Mouse (Mus musculus) thymus, adult 2 months (tissue): Measurements from ENCODE around the gene Gm44805. TPM values are rescaled to one million over a fixed set of nuclear protein-coding genes. Genes with fewer than 3 reads are reported as not detected.
A peak's percentile ranks its signal among the peaks of the same experiment; 100 is the strongest.

Source experiments
- DNase-seq: peaks from one replicate; pipeline ENCODE4 v3.0.0; 2021
- H3K27ac ChIP-seq: fragments of 200-500 bp; 2 replicates; pipeline ENCODE4 v1.5.1; 2012; ENCODE audit warnings: low read length, control low read depth; ENCODE audit not compliant: control insufficient read depth, insufficient read depth
- H3K27me3 ChIP-seq: fragments of 200-500 bp; 2 replicates; pipeline ENCODE4 v1.6.1; 2012; ENCODE audit warnings: mild to moderate bottlenecking, low read length, moderate library complexity, mixed read lengths; ENCODE audit not compliant: control insufficient read depth, insufficient read depth
- H3K36me3 ChIP-seq: fragments of 200-500 bp; 2 replicates; pipeline ENCODE4 v1.6.1; 2012; ENCODE audit warnings: mild to moderate bottlenecking, low read length, moderate library complexity; ENCODE audit not compliant: control insufficient read depth, insufficient read depth
- H3K4me1 ChIP-seq: fragments of 200-500 bp; replicated peaks from 2 replicates; pipeline ENCODE4 v1.6.1; 2012; ENCODE audit warnings: low read length; ENCODE audit not compliant: control insufficient read depth, insufficient read depth
- H3K4me3 ChIP-seq: fragments of 200-500 bp; 2 replicates; pipeline ENCODE4 v1.5.1; 2012; ENCODE audit warnings: mild to moderate bottlenecking, low read length, control low read depth, moderate library complexity; ENCODE audit not compliant: control insufficient read depth, insufficient read depth
- CTCF ChIP-seq: fragments of 200-500 bp; IDR thresholded peaks from 2 replicates; pipeline ENCODE4 v1.5.1; 2012; ENCODE audit warnings: mild to moderate bottlenecking, control low read depth, low read length, moderate library complexity, borderline replicate concordance; ENCODE audit not compliant: control insufficient read depth, poor library complexity, insufficient read depth; ENCODE audit errors: extremely low read depth
- POLR2A ChIP-seq: fragments of 200-500 bp; IDR thresholded peaks from 2 replicates; pipeline ENCODE4 v1.6.1; 2012; ENCODE audit warnings: mild to moderate bottlenecking, low read length, control low read depth, moderate library complexity; ENCODE audit not compliant: control insufficient read depth, poor library complexity, insufficient read depth; ENCODE audit errors: extremely low read depth
- WGBS: fragments of 180-500 bp; shearing (Covaris S2); methylation state at CpG from one replicate; pipeline ENCODE4 v1.1.7; 2018; 5-methylcytosine and 5-hydroxymethylcytosine counted together
- polyA plus RNA-seq: library from polyadenylated mRNA; depleted of rRNA; stranded (reverse); fragments of >200 nt; gene quantifications from 2 replicates; pipeline ENCODE4 v1.2.3, GENCODE M21; 2012; rRNA removed

The Gm44805 gene
- polyA plus RNA-seq, 1 experiment: not detected

GRCm38 (mm10) chr7:19628536-19629360, 52.5 kb downstream of the Gm44805 start:
- peak; percentile 94 for DNase-seq
- peak overlapping the region; percentile 69 for H3K4me3 ChIP-seq
- H3K4me1 ChIP-seq: peaks cover 13% of the 10 kb centered on the region
- 1% methylated on average over 57 of the region's 57 CpGs for WGBS
- peaks cover 8% of the 10 kb centered on the region; the same call in 1 of the 2 replicates for H3K36me3 ChIP-seq
- TF ChIP-seq CTCF (no peak), POLR2A (0 out of 2 replicates have a peak, but pooled peaks have one; percentile 9)
- peak overlapping the region; percentile 53; the same call in 1 of the 2 replicates for H3K27ac ChIP-seq
- no peaks in the 10 kb centered on the region for H3K27me3 ChIP-seq

GRCm38 (mm10) chr7:19628192-19628535, 53.1 kb downstream of the Gm44805 start:
- Histone ChIP-seq H3K36me3 (peaks cover 3% of the 10 kb centered on the region; the same call in 1 of the 2 replicates), H3K27me3 (no peaks in the 10 kb centered on the region), H3K4me1 (peaks cover 13% of the 10 kb centered on the region), H3K27ac (peak overlapping the region; percentile 14; the same call in 1 of the 2 replicates), H3K4me3 (peak overlapping the region; percentile 69)
- 0 out of 2 replicates have a peak, but pooled peaks have one; percentile 29 for TF ChIP-seq POLR2A
- no peak for TF ChIP-seq CTCF
- 11% methylated on average over 17 of the region's 17 CpGs for WGBS
- no peak for DNase-seq

- no peak overlapping the region for H3K4me3 ChIP-seq
- H3K4me1 ChIP-seq: peaks cover 13% of the 10 kb centered on the region
- WGBS: 77% methylated on average over 3 of the region's 3 CpGs
- no peaks in the 10 kb centered on the region; the same call in 1 of the 2 replicates for H3K36me3 ChIP-seq
- DNase-seq: no peak
- no peak for TF ChIP-seq CTCF
- TF ChIP-seq POLR2A: no peak
- no peaks in the 10 kb centered on the region for H3K27me3 ChIP-seq
- H3K27ac ChIP-seq: 0 out of 2 replicates have a peak overlapping the region, but pooled peaks have one; percentile 36
Measured at GRCm38 (mm10) chr7:19627721-19628120, 53.5 kb downstream of the Gm44805 start.

- DNase-seq: no peak
- no peaks in the 10 kb centered on the region for H3K27me3 ChIP-seq
- no peak overlapping the region for H3K4me3 ChIP-seq
- H3K4me1 ChIP-seq: peaks cover 8% of the 10 kb centered on the region
- 88% methylated on average over 2 of the region's 2 CpGs for WGBS
- no peaks in the 10 kb centered on the region for H3K36me3 ChIP-seq
- TF ChIP-seq POLR2A (no peak), CTCF (no peak)
- H3K27ac ChIP-seq: no peak overlapping the region
Measured at GRCm38 (mm10) chr7:19623433-19623832, 57.8 kb downstream of the Gm44805 start.

GRCm38 (mm10) chr7:19622241-19622640, 59.0 kb downstream of the Gm44805 start:
- H3K36me3 ChIP-seq: no peaks in the 10 kb centered on the region
- DNase-seq: no peak
- H3K4me3 ChIP-seq: no peak overlapping the region
- H3K4me1 ChIP-seq: no peaks in the 10 kb centered on the region
- H3K27me3 ChIP-seq: no peaks in the 10 kb centered on the region
- TF ChIP-seq POLR2A (no peak), CTCF (no peak)
- H3K27ac ChIP-seq: no peak overlapping the region
- 91% methylated on average over 6 of the region's 6 CpGs for WGBS

Other genes starting within 250 kb of the Gm44805 start
- gene Mark4, start 222.6 kb downstream of the Gm44805 start, polyA plus RNA-seq: 36.3 and 48.8 TPM in 2 replicates
- 0.94 and 1.0 TPM in 2 replicates for gene Exoc3l2, start 218.1 kb downstream of the Gm44805 start, polyA plus RNA-seq
- 13.2 and 15.5 TPM in 2 replicates for gene Bloc1s3, start 173.1 kb downstream of the Gm44805 start, polyA plus RNA-seq
- gene Trappc6a, start 173.0 kb downstream of the Gm44805 start, polyA plus RNA-seq: 86.7 and 90.2 TPM in 2 replicates
- gene Nkpd1, start 163.6 kb downstream of the Gm44805 start, polyA plus RNA-seq: 1.1 and 1.2 TPM in 2 replicates
- gene Ppp1r37, start 118.3 kb downstream of the Gm44805 start, polyA plus RNA-seq: 130 and 137 TPM in 2 replicates
- gene Zfp296, start 104.1 kb downstream of the Gm44805 start, polyA plus RNA-seq: 4.5 and 4.7 TPM in 2 replicates
- 121 and 130 TPM in 2 replicates for gene Gemin7, start 103.8 kb downstream of the Gm44805 start, polyA plus RNA-seq
- gene Clasrp, start 76.9 kb downstream of the Gm44805 start, polyA plus RNA-seq: 240 and 315 TPM in 2 replicates
- gene Relb, start 52.0 kb downstream of the Gm44805 start, polyA plus RNA-seq: 66.9 and 75.6 TPM in 2 replicates
- gene Clptm1, start 16.4 kb downstream of the Gm44805 start, polyA plus RNA-seq: 136 and 142 TPM in 2 replicates
- 6.7 and 7.1 TPM in 2 replicates for gene Apoc2, start 3.5 kb downstream of the Gm44805 start, polyA plus RNA-seq
- gene Apoc4, start 56 bp upstream of the Gm44805 start, polyA plus RNA-seq: 1.5 and 6.2 TPM in 2 replicates
- 24.8 and 38.0 TPM in 2 replicates for gene Apoc1, start 11.2 kb upstream of the Gm44805 start, polyA plus RNA-seq
- gene Apoe, start 17.8 kb upstream of the Gm44805 start, polyA plus RNA-seq: 1,583 and 2,086 TPM in 2 replicates
- 109 and 120 TPM in 2 replicates for gene Tomm40, start 34.0 kb upstream of the Gm44805 start, polyA plus RNA-seq
- gene Nectin2, start 69.1 kb upstream of the Gm44805 start, polyA plus RNA-seq: 10.0 and 11.4 TPM in 2 replicates
- 36.4 and 55.5 TPM in 2 replicates for gene Bcam, start 89.6 kb upstream of the Gm44805 start, polyA plus RNA-seq
- gene Cblc, start 115.4 kb upstream of the Gm44805 start, polyA plus RNA-seq: 2.4 and 2.8 TPM in 2 replicates
- 54.4 and 67.2 TPM in 2 replicates for gene Bcl3, start 141.3 kb upstream of the Gm44805 start, polyA plus RNA-seq
- gene Gm19345, start 170.6 kb upstream of the Gm44805 start, polyA plus RNA-seq: 0.36 and 0.57 TPM in 2 replicates
- gene Ceacam16, start 179.9 kb upstream of the Gm44805 start, polyA plus RNA-seq: 3.3 and 3.9 TPM in 2 replicates
- gene Ceacam19, start 206.5 kb upstream of the Gm44805 start, polyA plus RNA-seq: 0.30 and 0.36 TPM in 2 replicates
- 74.9 and 82.4 TPM in 2 replicates for gene Pvr, start 239.7 kb upstream of the Gm44805 start, polyA plus RNA-seq